Mouse (Mus musculus) R1 (cell line): ENCODE results near the gene Omt2b.

ENCODE experiments used
- DNase-seq: peaks from one replicate; pipeline ENCODE4 v3.0.0-alpha.2; 2018; ENCODE audit warnings: low read depth, low spot score

Omt2b gene

DNA sequence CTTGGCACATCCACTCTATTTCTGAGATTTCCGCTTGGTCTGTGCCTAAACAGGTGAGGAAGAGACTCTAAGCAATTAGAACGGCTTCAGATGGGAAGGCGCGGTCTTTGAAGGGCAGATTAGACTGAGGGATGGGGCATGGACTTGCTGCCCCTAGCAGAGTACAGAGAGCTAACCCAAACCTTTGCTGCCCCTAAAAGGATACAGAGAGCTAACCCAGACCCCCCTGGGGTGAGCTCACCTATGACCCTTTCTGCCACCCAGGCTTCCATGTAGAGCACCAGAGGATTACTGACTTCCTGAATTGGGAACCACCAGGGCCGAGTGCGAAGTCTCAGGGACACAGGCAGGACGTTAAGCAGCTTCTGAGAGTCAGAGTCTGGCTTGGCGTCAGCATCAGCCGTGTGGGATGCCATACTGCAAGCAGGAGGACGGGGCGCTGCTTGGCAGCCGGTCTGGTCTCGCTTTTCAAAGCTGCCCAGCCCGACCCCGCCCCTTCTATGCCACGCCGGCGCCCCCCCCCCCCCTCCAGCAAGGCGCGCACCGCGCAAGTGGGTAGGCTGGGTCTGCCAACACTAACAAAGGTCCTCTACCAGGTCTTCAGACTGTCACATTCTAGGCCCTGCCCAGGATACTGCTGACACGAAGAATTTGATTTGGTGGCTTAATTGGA is 50.9 kb downstream of the Omt2b start, which contains the start of gene Ooep:
TSS of gene Ooep (minus strand) at position 613 of the 673 bp plus-strand sequence.
- DNase-seq = peak; percentile 46
